Mouse (Mus musculus) forebrain, embryonic 15.5 days (tissue): ENCODE measurements around the gene Qprt. TPM values are rescaled to one million over a fixed set of nuclear protein-coding genes. Genes with fewer than 3 reads are reported as not detected.
A peak's percentile ranks its signal among the peaks of the same experiment; 100 is the strongest.

Experiments
- ATAC-seq: fragments of 200-750 bp; cut with Nextera tagmentation; replicated peaks from 2 replicates; pipeline ENCODE4 v1.8.0; 2017; ENCODE audit warnings: mild to moderate bottlenecking, moderate TSS enrichment, moderate library complexity
- H3K27ac ChIP-seq: fragments of 300-500 bp; sonication (generic); replicated peaks from 2 replicates; pipeline ENCODE4 v1.5.1; 2015; ENCODE audit warnings: mild to moderate bottlenecking, inconsistent platforms
- H3K27me3 ChIP-seq: fragments of 300-500 bp; sonication (generic); 2 replicates; pipeline ENCODE4 v1.6.1; 2015; ENCODE audit warnings: inconsistent platforms
- H3K36me3 ChIP-seq: fragments of 300-500 bp; sonication (generic); 2 replicates; pipeline ENCODE4 v1.6.1; 2015; ENCODE audit warnings: mild to moderate bottlenecking, inconsistent platforms
- H3K4me1 ChIP-seq: fragments of 300-500 bp; sonication (generic); 2 replicates; pipeline ENCODE4 v1.6.1; 2015; ENCODE audit warnings: inconsistent platforms
- H3K4me2 ChIP-seq: fragments of 300-500 bp; sonication (generic); replicated peaks from 2 replicates; pipeline ENCODE4 v1.6.1; 2015; ENCODE audit warnings: mild to moderate bottlenecking, inconsistent platforms
- H3K4me3 ChIP-seq: fragments of 300-500 bp; sonication (generic); 2 replicates; pipeline ENCODE4 v1.5.1; 2015; ENCODE audit warnings: mild to moderate bottlenecking, inconsistent platforms
- H3K9ac ChIP-seq: fragments of 300-500 bp; sonication (generic); replicated peaks from 2 replicates; pipeline ENCODE4 v1.6.1; 2015; ENCODE audit warnings: mild to moderate bottlenecking, inconsistent platforms
- H3K9me3 ChIP-seq: fragments of 300-500 bp; sonication (generic); 2 replicates; pipeline ENCODE4 v1.6.1; 2016; ENCODE audit warnings: inconsistent platforms
- WGBS: fragments of 180-500 bp; shearing (Covaris S2); methylation state at CpG from one replicate; pipeline ENCODE4 v1.1.7; 2015; ENCODE audit warnings: mixed read lengths; 5-methylcytosine and 5-hydroxymethylcytosine counted together
- polyA plus RNA-seq: library from polyadenylated mRNA; unstranded; fragments of >200 nt; fragmentation: Nextera tagmentation; extraction: Ambion mirVana; gene quantifications from 2 replicates; pipeline ENCODE4 v1.2.1, GENCODE M21; 2015

The Qprt gene
- polyA plus RNA-seq, 1 experiment from 2014 or later, result 0.66 TPM

DNA sequence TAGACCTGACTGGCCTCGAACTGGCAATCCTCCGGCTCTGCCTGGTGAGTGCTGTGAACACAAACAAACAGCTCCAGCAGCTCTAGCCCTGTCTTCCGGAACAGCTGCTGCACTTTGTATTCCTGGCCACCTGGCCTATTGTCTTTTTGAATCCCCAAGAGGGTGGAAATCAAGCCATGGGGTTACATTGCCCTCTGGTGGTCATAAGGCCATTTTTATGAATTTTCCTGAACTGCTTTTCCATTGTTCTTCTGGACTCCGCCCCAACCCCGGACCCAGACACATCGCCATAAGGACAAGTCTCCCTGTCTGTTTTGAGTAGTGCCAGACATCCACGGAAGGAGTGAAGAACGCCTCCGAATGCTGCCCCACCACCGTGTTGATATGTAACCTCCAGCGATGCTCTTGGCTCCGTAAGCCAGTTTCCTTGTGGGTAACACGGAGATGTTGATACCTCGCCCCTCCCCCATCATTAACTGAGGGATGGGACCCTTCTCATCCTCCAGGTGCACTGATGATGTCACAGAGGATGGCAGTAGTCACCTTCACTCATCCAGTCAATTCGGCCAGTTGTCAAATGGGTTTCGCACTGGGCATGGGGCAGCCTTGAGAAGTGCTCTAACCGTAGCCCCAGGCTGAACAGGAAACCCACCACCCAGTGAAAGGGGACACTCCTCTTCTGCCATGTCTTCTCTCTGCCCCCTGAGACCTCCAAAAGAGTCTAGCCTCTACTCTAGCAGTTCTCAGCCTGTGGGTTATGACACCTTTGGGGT is 17.3 kb downstream of the Qprt start:
- H3K27me3 ChIP-seq, result no peaks in the 10 kb centered on the region
- no peaks in the 10 kb centered on the region for H3K36me3 ChIP-seq
- H3K4me2 ChIP-seq, result peak overlapping the region; percentile 39
- H3K4me1 ChIP-seq, result peaks cover 12% of the 10 kb centered on the region; the same call in 1 of the 2 replicates
- H3K4me3 ChIP-seq, result peak overlapping the region; percentile 27
- WGBS, result 14% methylated on average over 17 of the region's 17 CpGs
- H3K9ac ChIP-seq, result peak overlapping the region; percentile 31; the same call in 1 of the 2 replicates
- no peaks in the 10 kb centered on the region for H3K9me3 ChIP-seq
- ATAC-seq, result peak; percentile 81
- peak overlapping the region; percentile 64 for H3K27ac ChIP-seq

DNA sequence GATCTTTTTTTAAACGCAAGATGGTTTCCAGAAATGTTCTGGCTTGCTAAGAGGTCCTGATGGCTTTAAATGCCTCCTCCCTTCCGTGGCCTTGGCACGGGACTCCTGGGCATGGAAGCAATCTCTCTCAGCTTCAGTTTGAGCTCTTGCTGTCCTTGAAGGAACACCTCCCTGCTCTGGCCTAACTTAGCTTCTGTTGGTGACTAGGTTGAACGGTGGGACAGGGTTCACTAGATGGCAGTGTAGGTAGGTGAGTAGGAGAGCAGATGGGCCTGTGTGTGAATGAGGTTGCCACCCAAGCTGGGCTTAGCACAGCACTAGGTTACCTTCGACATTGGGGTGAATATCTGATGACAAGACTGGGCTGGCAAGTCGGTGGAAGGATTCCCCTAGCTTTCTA is 18.1 kb downstream of the Qprt start:
- Histone ChIP-seq H3K36me3 (no peaks in the 10 kb centered on the region), H3K4me3 (no peak overlapping the region), H3K9ac (no peak overlapping the region), H3K27me3 (no peaks in the 10 kb centered on the region), H3K9me3 (no peaks in the 10 kb centered on the region), H3K4me1 (peaks cover 12% of the 10 kb centered on the region; the same call in 1 of the 2 replicates), H3K27ac (peak overlapping the region; percentile 64), H3K4me2 (no peak overlapping the region)
- 72% methylated on average over 6 of the region's 6 CpGs for WGBS
- no peak for ATAC-seq

DNA sequence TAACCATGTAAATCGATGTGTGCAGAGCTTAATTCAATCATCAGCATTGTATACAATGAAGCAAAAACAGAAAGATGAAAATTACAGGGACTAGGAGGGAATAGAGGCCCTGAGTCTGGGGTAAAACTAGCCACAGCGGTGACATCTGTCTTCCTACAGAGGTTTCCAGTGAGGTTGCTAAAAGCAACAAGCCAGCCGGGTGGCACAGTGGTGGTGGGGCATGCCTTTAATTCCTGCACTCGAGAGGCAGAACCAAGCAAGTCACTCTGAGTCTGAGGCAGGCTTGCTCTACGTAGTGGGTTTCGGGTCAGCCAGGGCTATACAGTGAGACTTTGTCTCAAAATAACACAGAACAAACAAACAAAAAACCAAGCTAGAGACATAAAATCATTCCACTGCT is 19.9 kb downstream of the Qprt start:
- H3K9me3 ChIP-seq, result no peaks in the 10 kb centered on the region
- no peaks in the 10 kb centered on the region for H3K36me3 ChIP-seq
- H3K27ac ChIP-seq, result no peak overlapping the region
- peaks cover 12% of the 10 kb centered on the region; the same call in 1 of the 2 replicates for H3K4me1 ChIP-seq
- no peak for ATAC-seq
- no peaks in the 10 kb centered on the region for H3K27me3 ChIP-seq
- H3K4me2 ChIP-seq, result no peak overlapping the region
- 81% methylated on average over 6 of the region's 6 CpGs for WGBS
- H3K4me3 ChIP-seq, result no peak overlapping the region
- no peak overlapping the region for H3K9ac ChIP-seq

DNA sequence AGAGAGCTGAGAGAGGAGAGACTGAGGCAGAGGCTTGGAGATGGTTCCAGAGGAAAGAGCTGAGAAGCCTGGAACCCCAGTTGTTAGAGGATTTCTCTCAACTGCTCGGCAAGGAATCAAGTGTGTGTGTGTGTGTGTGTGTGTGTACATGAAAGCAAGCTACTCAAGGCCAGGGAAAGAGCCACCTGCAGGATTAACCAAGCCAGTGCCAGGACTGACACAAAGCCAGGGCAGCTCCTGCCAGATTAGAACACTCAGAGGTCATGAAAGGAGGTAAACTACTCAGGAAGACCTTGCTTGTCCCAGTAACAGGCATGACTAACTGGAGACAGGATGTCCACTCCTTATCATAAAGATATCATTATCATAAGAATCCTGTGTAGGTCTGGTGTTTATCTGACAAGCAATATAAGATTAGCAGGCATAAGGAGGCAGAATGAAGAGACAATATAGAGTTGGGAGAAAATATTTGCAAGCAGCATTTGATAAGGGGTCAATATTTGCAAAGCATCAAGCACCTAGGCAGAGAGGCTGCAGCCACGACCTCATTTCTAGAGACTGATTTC is 20.5 kb downstream of the Qprt start:
- Histone ChIP-seq H3K9me3 (no peaks in the 10 kb centered on the region), H3K27me3 (no peaks in the 10 kb centered on the region), H3K9ac (no peak overlapping the region), H3K4me1 (peaks cover 12% of the 10 kb centered on the region; the same call in 1 of the 2 replicates), H3K4me3 (no peak overlapping the region), H3K4me2 (no peak overlapping the region), H3K36me3 (no peaks in the 10 kb centered on the region), H3K27ac (no peak overlapping the region)
- 46% methylated on average over 2 of the region's 2 CpGs for WGBS
- no peak for ATAC-seq

DNA sequence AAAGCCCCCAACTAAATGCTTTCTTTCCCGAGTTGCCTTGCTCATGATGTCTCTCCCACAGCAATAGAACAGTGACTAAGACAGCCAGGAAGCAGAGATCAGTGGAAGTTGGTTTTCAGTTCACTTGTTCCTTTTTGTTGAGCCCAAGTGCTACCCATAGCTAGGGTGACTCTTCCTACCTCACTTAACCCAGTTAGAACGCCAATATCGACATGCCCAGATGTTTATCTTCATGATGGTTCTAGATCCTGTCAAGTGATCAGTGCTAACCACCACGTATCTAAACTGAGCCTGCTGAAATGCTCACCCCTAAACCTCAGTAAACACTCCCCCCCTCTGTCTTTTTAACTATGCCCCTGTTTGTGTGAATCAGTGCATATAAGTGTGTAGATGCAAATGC is 22.5 kb downstream of the Qprt start:
- no peaks in the 10 kb centered on the region for H3K36me3 ChIP-seq
- no peaks in the 10 kb centered on the region for H3K9me3 ChIP-seq
- no peak for ATAC-seq
- no peak overlapping the region for H3K4me3 ChIP-seq
- H3K27me3 ChIP-seq, result no peaks in the 10 kb centered on the region
- no peak overlapping the region for H3K9ac ChIP-seq
- H3K4me2 ChIP-seq, result no peak overlapping the region
- peaks cover 7% of the 10 kb centered on the region; the same call in 1 of the 2 replicates for H3K4me1 ChIP-seq
- 91% methylated on average over 4 of the region's 4 CpGs for WGBS
- H3K27ac ChIP-seq, result no peak overlapping the region

DNA sequence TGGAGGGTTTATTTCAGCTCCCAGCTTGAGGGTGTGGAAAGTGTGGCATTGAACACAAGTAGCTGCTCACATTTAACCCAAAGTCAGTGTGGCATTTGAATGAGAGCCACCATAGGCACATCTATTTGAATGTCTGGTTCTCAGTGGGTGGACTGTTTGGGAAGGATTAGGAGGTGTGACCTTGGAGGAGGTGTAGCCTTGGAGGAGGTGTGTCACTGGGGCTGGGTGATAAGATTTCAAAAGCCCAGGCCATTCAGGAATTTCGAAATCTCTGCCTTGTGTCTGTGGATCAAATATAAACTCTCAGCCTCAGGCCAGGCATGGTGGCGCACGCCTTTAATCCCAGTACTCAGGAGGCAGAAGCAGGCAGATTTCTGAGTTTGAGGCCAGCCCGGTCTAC is 23.1 kb downstream of the Qprt start:
- Histone ChIP-seq H3K4me2 (no peak overlapping the region), H3K9me3 (no peaks in the 10 kb centered on the region), H3K4me1 (0 out of 2 replicates have a peak, but pooled peaks cover 1% of the 10 kb centered on the region), H3K9ac (no peak overlapping the region), H3K27ac (no peak overlapping the region), H3K36me3 (no peaks in the 10 kb centered on the region), H3K4me3 (no peak overlapping the region), H3K27me3 (no peaks in the 10 kb centered on the region)
- no peak for ATAC-seq
- 88% methylated on average over 4 of the region's 4 CpGs for WGBS

DNA sequence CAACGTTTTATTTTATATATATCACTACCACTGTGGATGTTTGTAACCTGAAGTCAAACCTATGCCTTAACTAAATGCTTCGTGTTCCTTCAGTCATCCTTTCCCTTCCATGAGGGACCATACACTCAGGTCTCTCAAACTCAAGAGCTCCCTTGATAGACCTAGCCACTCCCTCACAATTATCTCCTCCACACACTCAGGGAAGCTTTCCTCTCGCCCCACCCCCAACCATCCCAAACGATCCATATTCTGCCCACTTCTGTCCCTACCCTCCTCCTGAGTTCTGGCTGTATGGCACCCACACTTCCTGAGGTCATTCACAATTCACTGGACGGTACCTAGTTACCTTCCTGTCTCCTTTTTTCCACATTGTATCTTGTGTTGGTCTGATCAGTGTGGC is 23.5 kb downstream of the Qprt start:
- H3K9ac ChIP-seq, result no peak overlapping the region
- H3K4me1 ChIP-seq, result no peaks in the 10 kb centered on the region
- H3K27ac ChIP-seq, result no peak overlapping the region
- H3K4me3 ChIP-seq, result no peak overlapping the region
- 85% methylated on average over 5 of the region's 5 CpGs for WGBS
- no peaks in the 10 kb centered on the region for H3K36me3 ChIP-seq
- H3K4me2 ChIP-seq, result no peak overlapping the region
- H3K9me3 ChIP-seq, result no peaks in the 10 kb centered on the region
- H3K27me3 ChIP-seq, result no peaks in the 10 kb centered on the region
- ATAC-seq, result no peak

DNA sequence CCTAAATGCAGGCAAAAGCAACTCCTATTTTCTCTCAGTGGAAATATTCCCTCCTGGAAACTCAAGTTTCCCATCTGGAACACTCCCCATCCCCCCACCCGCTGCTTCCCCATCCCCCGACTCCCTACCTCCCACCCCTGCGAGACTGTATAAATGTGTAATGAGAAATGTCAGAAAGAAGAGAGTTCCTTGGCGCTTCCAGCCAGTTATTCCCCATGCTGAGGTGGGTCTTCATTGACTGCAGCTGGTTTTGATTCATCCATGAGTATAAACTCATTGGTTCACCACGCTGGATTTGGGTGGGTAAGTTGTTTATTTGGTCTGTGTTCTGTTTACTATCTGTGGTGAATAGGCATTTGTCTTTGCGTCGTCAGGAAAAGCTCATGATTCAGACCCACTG is 25.6 kb downstream of the Qprt start:
- no peak for ATAC-seq
- 78% methylated on average over 7 of the region's 7 CpGs for WGBS
- Histone ChIP-seq H3K27me3 (no peaks in the 10 kb centered on the region), H3K36me3 (no peaks in the 10 kb centered on the region), H3K4me2 (no peak overlapping the region), H3K4me3 (no peak overlapping the region), H3K9me3 (no peaks in the 10 kb centered on the region), H3K27ac (no peak overlapping the region), H3K4me1 (no peaks in the 10 kb centered on the region), H3K9ac (no peak overlapping the region)

DNA sequence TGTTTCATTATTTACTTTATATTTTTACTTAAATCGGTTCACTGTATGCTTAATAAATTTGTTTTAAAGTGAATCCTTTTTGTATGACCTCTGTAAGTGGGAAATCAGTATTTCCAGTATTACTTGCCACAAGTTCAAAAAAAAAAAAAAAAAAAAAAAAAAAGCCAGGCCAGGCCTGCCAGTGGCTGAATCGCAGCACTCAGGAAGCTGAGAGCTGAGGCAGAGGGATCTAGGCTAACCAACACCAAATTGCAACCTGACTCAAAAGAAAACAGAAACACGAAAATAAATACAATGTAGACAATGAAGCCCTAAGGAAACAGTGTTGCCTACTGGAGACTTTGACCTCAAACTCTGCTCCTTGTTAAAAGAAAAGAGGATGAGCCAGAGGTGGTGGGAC is 28.1 kb downstream of the Qprt start:
- Histone ChIP-seq H3K9ac (no peak overlapping the region), H3K27ac (no peak overlapping the region), H3K4me3 (no peak overlapping the region), H3K27me3 (no peaks in the 10 kb centered on the region), H3K36me3 (no peaks in the 10 kb centered on the region), H3K4me2 (no peak overlapping the region), H3K4me1 (peaks cover 3% of the 10 kb centered on the region), H3K9me3 (no peaks in the 10 kb centered on the region)
- 79% methylated on average over 3 of the region's 3 CpGs for WGBS
- ATAC-seq, result no peak

DNA sequence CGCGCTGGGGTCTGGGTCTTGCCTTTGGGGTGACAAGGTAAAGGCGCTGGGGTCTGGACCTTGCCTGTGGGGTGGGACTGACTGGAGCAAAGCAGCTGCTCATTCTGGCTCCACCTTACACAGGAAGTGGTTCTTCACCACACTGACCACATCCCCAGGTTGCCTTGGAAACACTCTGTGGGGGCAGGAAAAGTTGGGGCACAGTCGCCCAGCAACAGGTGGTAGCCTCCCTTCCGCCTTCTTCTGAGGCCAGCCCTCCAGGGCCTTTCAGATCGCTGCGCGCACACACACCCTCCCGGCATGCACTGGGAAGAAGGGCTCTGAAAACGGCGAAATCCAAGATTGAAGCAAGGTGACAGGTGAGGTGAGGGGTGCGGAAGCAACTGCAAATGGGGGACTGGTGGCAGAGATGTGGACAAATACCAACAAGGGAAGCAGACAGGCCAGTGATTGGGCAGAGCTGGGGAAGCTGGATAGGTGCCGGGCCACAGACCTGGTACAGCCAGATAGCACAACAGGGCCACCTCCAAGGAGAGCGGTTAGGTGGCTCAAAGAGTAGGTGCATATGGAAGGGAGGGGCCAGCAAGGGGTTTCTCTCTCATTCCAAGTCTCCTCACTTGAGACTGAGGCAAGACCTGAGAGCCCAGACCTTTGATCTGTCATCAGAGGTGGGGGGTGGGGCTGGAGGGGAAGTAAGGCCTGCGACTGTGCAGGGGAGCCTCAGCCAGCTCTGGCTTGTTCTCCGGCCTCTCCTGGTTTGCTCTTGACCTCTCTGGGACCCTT is 30.7 kb downstream of the Qprt start, which contains the start of gene AI467606:
Gene AI467606 (plus strand): TSS at position 246 of the 783 bp plus-strand sequence.
- H3K4me1 ChIP-seq, result peaks cover 5% of the 10 kb centered on the region
- no peaks in the 10 kb centered on the region for H3K36me3 ChIP-seq
- H3K9ac ChIP-seq, result no peak within 1 kb of the TSS
- no peaks in the 10 kb centered on the region for H3K9me3 ChIP-seq
- H3K27ac ChIP-seq, result no peak within 1 kb of the TSS
- WGBS, result 77% methylated on average over 16 of the region's 16 CpGs
- no peak within 1 kb of the TSS for H3K4me3 ChIP-seq
- no peak for ATAC-seq
- no peak within 1 kb of the TSS for H3K4me2 ChIP-seq
- no peaks in the 10 kb centered on the region for H3K27me3 ChIP-seq

DNA sequence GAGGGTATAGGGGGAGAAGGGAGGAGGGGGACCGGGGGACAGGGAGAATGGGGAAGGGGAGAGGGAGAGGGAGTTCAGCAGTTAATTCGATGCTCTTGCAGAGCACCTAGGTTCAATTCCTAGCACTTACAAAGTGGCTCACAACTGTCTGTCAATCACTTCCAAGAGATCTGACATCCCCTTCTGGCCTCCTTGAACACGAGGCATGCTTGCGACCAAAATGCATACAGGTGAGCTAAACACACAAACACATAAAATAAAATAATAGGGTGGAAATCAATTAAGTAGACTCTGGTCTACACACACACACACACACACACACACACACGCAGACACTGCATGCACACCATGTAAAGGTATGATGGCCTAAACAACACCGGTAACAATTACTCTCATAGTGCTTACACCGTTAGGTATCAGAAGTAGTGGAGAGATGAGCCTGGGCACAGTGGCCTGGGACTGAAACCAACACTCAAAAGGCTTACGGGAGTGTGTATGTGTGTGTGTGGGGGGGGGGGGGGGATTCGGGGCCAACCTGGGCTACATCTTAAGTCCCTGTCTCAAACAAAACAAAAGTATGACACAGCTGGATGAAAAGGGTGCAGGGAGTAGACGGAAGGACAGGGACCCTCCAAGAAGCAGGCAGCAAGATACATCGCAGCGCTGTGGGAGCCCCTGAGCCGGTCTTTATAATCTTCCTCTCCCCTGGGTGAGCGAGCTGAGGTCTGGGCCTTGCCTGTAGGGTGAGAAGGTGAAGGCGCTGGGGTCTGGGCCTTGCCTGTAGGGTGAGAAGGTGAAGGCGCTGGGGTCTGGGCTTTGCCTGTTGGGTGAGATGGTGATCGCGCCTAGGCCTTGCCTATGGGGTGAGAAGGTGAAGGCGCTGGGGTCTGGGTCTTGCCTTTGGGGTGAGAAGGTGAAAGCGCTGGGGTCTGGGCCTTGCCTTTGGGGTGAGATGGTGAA is 31.6 kb downstream of the Qprt start:
- Histone ChIP-seq H3K9me3 (no peaks in the 10 kb centered on the region), H3K9ac (no peak overlapping the region), H3K4me3 (no peak overlapping the region), H3K4me2 (no peak overlapping the region), H3K36me3 (no peaks in the 10 kb centered on the region), H3K4me1 (peaks cover 5% of the 10 kb centered on the region), H3K27ac (no peak overlapping the region), H3K27me3 (no peaks in the 10 kb centered on the region)
- ATAC-seq, result no peak
- WGBS, result 88% methylated on average over 20 of the region's 20 CpGs
